Mouse (Mus musculus): ENCODE data around the gene Gm17571. TPM values are rescaled to one million over a fixed set of nuclear protein-coding genes. Genes with fewer than 3 reads are reported as not detected.

Gm17571 gene
- polyA plus RNA-seq, 1 experiment from 2014 or later: not detected

GRCm38 (mm10) chr9:13443484-13444211 lies 2.9 kb downstream of the Gm17571 start:
- no peak overlapping the region for H3K9ac ChIP-seq (ENCODE audit: low read length)
- no peak for ATAC-seq (replicated peaks; ENCODE audit: low FRiP score, low TSS enrichment, low read depth)
- 59% methylated on average over 1 of the region's 1 CpGs for WGBS
- no peaks in the 10 kb centered on the region for H3K36me3 ChIP-seq (ENCODE audit: control insufficient read depth, insufficient read depth, low read length)
- no peak overlapping the region for H3K4me3 ChIP-seq (ENCODE audit: low read depth, low read length)
- H3K27ac ChIP-seq (ENCODE audit: low read depth): no peak overlapping the region
- DNase-seq (ENCODE audit: low spot score): no peak
- H3K27me3 ChIP-seq (replicated peaks; ENCODE audit: control insufficient read depth, insufficient read depth, low read length): no peaks in the 10 kb centered on the region
- H3K4me1 ChIP-seq (replicated peaks; ENCODE audit: control insufficient read depth, insufficient read depth, low read length): no peaks in the 10 kb centered on the region
- no peak overlapping the region for H3K4me2 ChIP-seq (ENCODE audit: low read length)
- H3K9me3 ChIP-seq (ENCODE audit: control insufficient read depth, low read length): no peaks in the 10 kb centered on the region

GRCm38 (mm10) chr9:13442012-13442735 lies 4.4 kb downstream of the Gm17571 start:
- Histone ChIP-seq H3K4me2 (ENCODE audit: low read length) (no peak overlapping the region), H3K27me3 (replicated peaks; ENCODE audit: control insufficient read depth, insufficient read depth, low read length) (no peaks in the 10 kb centered on the region), H3K9me3 (ENCODE audit: control insufficient read depth, low read length) (peaks cover 7% of the 10 kb centered on the region; the same call in 1 of the 2 replicates), H3K27ac (ENCODE audit: low read depth) (no peak overlapping the region), H3K4me3 (ENCODE audit: low read depth, low read length) (no peak overlapping the region), H3K9ac (ENCODE audit: low read length) (no peak overlapping the region), H3K36me3 (ENCODE audit: control insufficient read depth, insufficient read depth, low read length) (no peaks in the 10 kb centered on the region), H3K4me1 (replicated peaks; ENCODE audit: control insufficient read depth, insufficient read depth, low read length) (no peaks in the 10 kb centered on the region)
- peak; percentile 75 for ATAC-seq (replicated peaks; ENCODE audit: low FRiP score, low TSS enrichment, low read depth)
- 68% methylated on average over 13 of the region's 13 CpGs for WGBS
- DNase-seq (ENCODE audit: low spot score): no peak

- Histone ChIP-seq H3K36me3 (ENCODE audit: control insufficient read depth, insufficient read depth, low read length) (no peaks in the 10 kb centered on the region), H3K4me2 (ENCODE audit: low read length) (no peak overlapping the region), H3K27ac (ENCODE audit: low read depth) (no peak overlapping the region), H3K4me3 (ENCODE audit: low read depth, low read length) (no peak overlapping the region), H3K4me1 (replicated peaks; ENCODE audit: control insufficient read depth, insufficient read depth, low read length) (no peaks in the 10 kb centered on the region), H3K9ac (ENCODE audit: low read length) (no peak overlapping the region), H3K9me3 (ENCODE audit: control insufficient read depth, low read length) (peaks cover 9% of the 10 kb centered on the region; the same call in 1 of the 2 replicates), H3K27me3 (replicated peaks; ENCODE audit: control insufficient read depth, insufficient read depth, low read length) (no peaks in the 10 kb centered on the region)
- DNase-seq (ENCODE audit: low spot score): no peak
- 82% methylated on average over 6 of the region's 6 CpGs for WGBS
- ATAC-seq (replicated peaks; ENCODE audit: low FRiP score, low TSS enrichment, low read depth): no peak
These were observed 5.6 kb downstream of the Gm17571 start for GRCm38 (mm10) chr9:13440911-13441310.

GRCm38 (mm10) chr9:13433501-13434090 lies 13.0 kb downstream of the Gm17571 start:
- Histone ChIP-seq H3K9me3 (ENCODE audit: control insufficient read depth, low read length) (peaks cover 9% of the 10 kb centered on the region; the same call in 1 of the 2 replicates), H3K9ac (ENCODE audit: low read length) (no peak overlapping the region), H3K4me2 (ENCODE audit: low read length) (no peak overlapping the region), H3K27me3 (replicated peaks; ENCODE audit: control insufficient read depth, insufficient read depth, low read length) (no peaks in the 10 kb centered on the region), H3K27ac (ENCODE audit: low read depth) (no peak overlapping the region), H3K4me3 (ENCODE audit: low read depth, low read length) (no peak overlapping the region), H3K36me3 (ENCODE audit: control insufficient read depth, insufficient read depth, low read length) (no peaks in the 10 kb centered on the region), H3K4me1 (replicated peaks; ENCODE audit: control insufficient read depth, insufficient read depth, low read length) (no peaks in the 10 kb centered on the region)
- WGBS: 81% methylated on average over 6 of the region's 6 CpGs
- no peak for DNase-seq (ENCODE audit: low spot score)
- no peak for ATAC-seq (replicated peaks; ENCODE audit: low FRiP score, low TSS enrichment, low read depth)

GRCm38 (mm10) chr9:13431646-13432045 lies 14.9 kb downstream of the Gm17571 start:
- no peak for DNase-seq (ENCODE audit: low spot score)
- no peak overlapping the region for H3K9ac ChIP-seq (ENCODE audit: low read length)
- H3K4me1 ChIP-seq (replicated peaks; ENCODE audit: control insufficient read depth, insufficient read depth, low read length): no peaks in the 10 kb centered on the region
- no peak overlapping the region for H3K4me2 ChIP-seq (ENCODE audit: low read length)
- H3K4me3 ChIP-seq (ENCODE audit: low read depth, low read length): no peak overlapping the region
- 89% methylated on average over 3 of the region's 3 CpGs for WGBS
- no peaks in the 10 kb centered on the region for H3K27me3 ChIP-seq (replicated peaks; ENCODE audit: control insufficient read depth, insufficient read depth, low read length)
- no peak for ATAC-seq (replicated peaks; ENCODE audit: low FRiP score, low TSS enrichment, low read depth)
- H3K36me3 ChIP-seq (ENCODE audit: control insufficient read depth, insufficient read depth, low read length): no peaks in the 10 kb centered on the region
- no peaks in the 10 kb centered on the region for H3K9me3 ChIP-seq (ENCODE audit: control insufficient read depth, low read length)
- no peak overlapping the region for H3K27ac ChIP-seq (ENCODE audit: low read depth)

GRCm38 (mm10) chr9:13430744-13431143 lies 15.8 kb downstream of the Gm17571 start:
- DNase-seq (ENCODE audit: low spot score) (no peak), ATAC-seq (replicated peaks; ENCODE audit: low FRiP score, low TSS enrichment, low read depth) (no peak)
- no peak overlapping the region for H3K4me2 ChIP-seq (ENCODE audit: low read length)
- no peaks in the 10 kb centered on the region for H3K27me3 ChIP-seq (replicated peaks; ENCODE audit: control insufficient read depth, insufficient read depth, low read length)
- H3K9ac ChIP-seq (ENCODE audit: low read length): no peak overlapping the region
- H3K27ac ChIP-seq (ENCODE audit: low read depth): no peak overlapping the region
- no peaks in the 10 kb centered on the region for H3K36me3 ChIP-seq (ENCODE audit: control insufficient read depth, insufficient read depth, low read length)
- H3K4me1 ChIP-seq (replicated peaks; ENCODE audit: control insufficient read depth, insufficient read depth, low read length): peaks cover 7% of the 10 kb centered on the region; the same call in 1 of the 2 replicates
- H3K4me3 ChIP-seq (ENCODE audit: low read depth, low read length): no peak overlapping the region
- H3K9me3 ChIP-seq (ENCODE audit: control insufficient read depth, low read length): no peaks in the 10 kb centered on the region

GRCm38 (mm10) chr9:13430302-13430701 lies 16.3 kb downstream of the Gm17571 start:
- ATAC-seq (replicated peaks; ENCODE audit: low FRiP score, low TSS enrichment, low read depth): peak; percentile 38; the same call in 1 of the 2 replicates

GRCm38 (mm10) chr9:13429477-13430125 lies 17.0 kb downstream of the Gm17571 start:
- ATAC-seq (replicated peaks; ENCODE audit: low FRiP score, low TSS enrichment, low read depth): no peak
- WGBS: 48% methylated on average over 2 of the region's 2 CpGs

More at GRCm38 (mm10) chr9:13430302-13430701, 16.3 kb downstream of the Gm17571 start:
- no peaks in the 10 kb centered on the region for H3K36me3 ChIP-seq (ENCODE audit: control insufficient read depth, insufficient read depth, low read length)
- H3K4me3 ChIP-seq (ENCODE audit: low read depth, low read length): no peak overlapping the region
- no peaks in the 10 kb centered on the region for H3K27me3 ChIP-seq (replicated peaks; ENCODE audit: control insufficient read depth, insufficient read depth, low read length)
- peaks cover 12% of the 10 kb centered on the region for H3K4me1 ChIP-seq (replicated peaks; ENCODE audit: control insufficient read depth, insufficient read depth, low read length)
- DNase-seq (ENCODE audit: low spot score): no peak
- no peaks in the 10 kb centered on the region for H3K9me3 ChIP-seq (ENCODE audit: control insufficient read depth, low read length)
- H3K4me2 ChIP-seq (ENCODE audit: low read length): no peak overlapping the region
- no peak overlapping the region for H3K9ac ChIP-seq (ENCODE audit: low read length)
- no peak overlapping the region for H3K27ac ChIP-seq (ENCODE audit: low read depth)
- WGBS: 51% methylated on average over 6 of the region's 6 CpGs

More at GRCm38 (mm10) chr9:13429477-13430125, 17.0 kb downstream of the Gm17571 start:
- Histone ChIP-seq H3K4me1 (replicated peaks; ENCODE audit: control insufficient read depth, insufficient read depth, low read length) (peaks cover 19% of the 10 kb centered on the region), H3K4me2 (ENCODE audit: low read length) (no peak overlapping the region), H3K27me3 (replicated peaks; ENCODE audit: control insufficient read depth, insufficient read depth, low read length) (no peaks in the 10 kb centered on the region), H3K36me3 (ENCODE audit: control insufficient read depth, insufficient read depth, low read length) (no peaks in the 10 kb centered on the region), H3K4me3 (ENCODE audit: low read depth, low read length) (no peak overlapping the region), H3K9me3 (ENCODE audit: control insufficient read depth, low read length) (no peaks in the 10 kb centered on the region), H3K27ac (ENCODE audit: low read depth) (no peak overlapping the region), H3K9ac (ENCODE audit: low read length) (no peak overlapping the region)
- no peak for DNase-seq (ENCODE audit: low spot score)
